8 mouse cellular contexts compared by ENCODE assay signal in the genomic region with DNA sequence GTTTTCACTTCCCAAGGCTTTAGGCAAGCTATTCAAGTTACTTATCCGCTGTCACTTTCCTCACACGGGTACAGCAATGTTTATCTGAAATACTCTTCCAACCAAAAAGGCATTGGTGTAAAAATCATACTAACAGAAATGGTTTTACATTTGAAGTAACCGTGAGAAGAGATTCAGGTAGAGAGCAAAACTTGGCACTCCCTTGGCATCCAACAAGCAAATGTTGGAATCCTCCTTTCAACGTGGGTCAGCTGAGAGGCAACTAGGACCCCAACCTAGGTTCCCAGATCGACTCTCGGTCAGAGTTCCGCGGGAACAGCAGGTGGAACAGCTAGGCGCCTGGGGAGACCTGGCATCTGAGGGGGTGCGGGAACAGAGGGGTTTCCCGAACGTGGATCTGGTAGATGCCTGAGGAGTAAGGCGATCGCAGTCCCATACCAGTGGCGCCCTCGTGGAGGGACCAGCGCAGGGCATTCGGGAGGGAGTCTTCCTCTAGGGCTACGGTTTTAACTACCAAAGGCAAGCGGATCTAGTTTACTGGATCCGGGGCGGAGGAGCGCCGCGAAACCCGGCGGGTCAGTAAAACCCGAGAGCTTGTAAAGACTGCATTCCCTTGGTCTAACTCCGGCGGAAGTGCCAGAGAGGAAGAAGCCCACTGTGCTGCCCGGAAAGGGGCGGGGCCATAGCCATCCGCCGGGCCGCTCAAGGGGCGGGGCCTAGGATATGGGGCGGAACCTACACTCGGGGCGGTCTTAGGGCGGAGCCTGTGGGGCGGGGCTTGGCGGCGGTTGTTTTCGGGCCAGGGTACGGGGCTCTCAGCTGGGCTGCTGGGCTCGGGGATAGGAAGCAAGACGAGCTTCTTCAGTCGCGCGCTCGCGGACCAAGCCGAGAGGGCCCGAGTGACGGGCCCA. TPM values are rescaled to one million over a fixed set of nuclear protein-coding genes. Genes with fewer than 3 reads are reported as not detected.
DNase-seq lines count a peak whose midpoint lies in the region; ATAC-seq lines count a peak whose summit lies in the region.

Gene Serinc5 (plus strand): TSS at position 781 of the 911 bp plus-strand sequence.

- WGBS in heart, embryonic 11.5 days (ENCODE audit: insufficient replicate concordance): under 1% methylated on average over 55 of the region's 55 CpGs
- under 1% methylated on average over 54 of the region's 55 CpGs for WGBS in kidney, embryonic 16.5 days

- ATAC-seq in heart, embryonic 11.5 days (replicated peaks; ENCODE audit: insufficient number of reproducible peaks, low FRiP score, low TSS enrichment): peak; percentile 98
- ATAC-seq in kidney, embryonic 16.5 days (ENCODE audit: low FRiP score, low TSS enrichment): peak; percentile 98

- no peaks in the 10 kb centered on the region for H3K27me3 ChIP-seq in erythroblast, embryonic 14.5 days (ENCODE audit: control insufficient read depth)
- H3K27me3 ChIP-seq in heart, embryonic 11.5 days (ENCODE audit: control insufficient read depth, insufficient read depth, low read length): no peaks in the 10 kb centered on the region
- no peaks in the 10 kb centered on the region for H3K27me3 ChIP-seq in kidney, embryonic 16.5 days (ENCODE audit: insufficient read depth, low read length)

- peak within 1 kb of the TSS; percentile 94 for H3K9ac ChIP-seq in heart, embryonic 11.5 days (ENCODE audit: low read depth, low read length)
- peak within 1 kb of the TSS; percentile 87 for H3K9ac ChIP-seq in kidney, embryonic 16.5 days (replicated peaks; ENCODE audit: low read length)

- H3K36me3 ChIP-seq in erythroblast, embryonic 14.5 days (ENCODE audit: control insufficient read depth): peaks cover 28% of the 10 kb centered on the region
- no peaks in the 10 kb centered on the region for H3K36me3 ChIP-seq in heart, embryonic 11.5 days (ENCODE audit: control insufficient read depth, insufficient read depth, low read length)
- no peaks in the 10 kb centered on the region for H3K36me3 ChIP-seq in kidney, embryonic 16.5 days (ENCODE audit: insufficient read depth, low read length)

- H3K9me3 ChIP-seq in erythroblast, embryonic 14.5 days (ENCODE audit: control insufficient read depth, low read length): no peaks in the 10 kb centered on the region
- no peaks in the 10 kb centered on the region for H3K9me3 ChIP-seq in heart, embryonic 11.5 days (replicated peaks; ENCODE audit: control insufficient read depth, low read length)
- H3K9me3 ChIP-seq in kidney, embryonic 16.5 days (ENCODE audit: low read length): no peaks in the 10 kb centered on the region

- peak within 1 kb of the TSS; percentile 79 for H3K4me3 ChIP-seq in erythroblast, embryonic 14.5 days (replicated peaks)
- H3K4me3 ChIP-seq in heart, embryonic 11.5 days (ENCODE audit: low read depth, low read length): peak within 1 kb of the TSS; percentile 83
- peak within 1 kb of the TSS; percentile 72 for H3K4me3 ChIP-seq in kidney, embryonic 16.5 days (ENCODE audit: low read length)

- DNase-seq in CD4-positive, CD25-positive, alpha-beta regulatory T cell, adult 2 months (ENCODE audit: low read depth, low spot score): peak; percentile 96
- peak; percentile 80 for DNase-seq in brain, embryonic 18.5 days (ENCODE audit: low read depth, low spot score)
- peak; percentile 98 for DNase-seq in liver
- DNase-seq in monocyte, adult 2 months (ENCODE audit: low read depth in 1 of 2, low spot score in 2 of 2): peak; percentile 88 to 95
- DNase-seq in spleen, postnatal 14 days (ENCODE audit: low spot score in 2 of 2): peak; percentile 99

- peaks cover 57% of the 10 kb centered on the region for H3K4me1 ChIP-seq in erythroblast, embryonic 14.5 days (ENCODE audit: control insufficient read depth)
- H3K4me1 ChIP-seq in heart, embryonic 11.5 days (ENCODE audit: control insufficient read depth, insufficient read depth, low read length): peaks cover 15% of the 10 kb centered on the region
- H3K4me1 ChIP-seq in kidney, embryonic 16.5 days (ENCODE audit: insufficient read depth, low read length): peaks cover 28% of the 10 kb centered on the region

- peak within 1 kb of the TSS; percentile 98 for H3K27ac ChIP-seq in heart, embryonic 11.5 days (ENCODE audit: low read depth, low read length)
- peak within 1 kb of the TSS; percentile 98 for H3K27ac ChIP-seq in kidney, embryonic 16.5 days (ENCODE audit: low read length)

- H3K4me2 ChIP-seq in heart, embryonic 11.5 days: peak within 1 kb of the TSS; percentile 88
- peak within 1 kb of the TSS; percentile 92 for H3K4me2 ChIP-seq in kidney, embryonic 16.5 days (replicated peaks; ENCODE audit: low read depth, low read length)

RNA-seq across cellular contexts. Expression of gene Serinc5, which starts in this region (rescaled TPM):
- 0.56 and 0.58 TPM in 2 replicates for polyA plus RNA-seq in erythroblast, embryonic 14.5 days (2012)
- 9.9 and 13.4 TPM in 2 replicates for polyA plus RNA-seq in heart, embryonic 11.5 days (2014; fragmentation: Nextera tagmentation; extraction: Ambion mirVana)
- 19.7 and 20.1 TPM in 2 replicates for polyA plus RNA-seq in kidney, embryonic 16.5 days (2015; fragmentation: Nextera tagmentation; extraction: Ambion mirVana)

Comparison
In these comparisons a context has a peak if more than half of its experiments do, and no peak if none do; other contexts are left out.
1. Peak in every context shown above with its lines: DNase-seq, ATAC-seq, H3K4me3 ChIP-seq and H3K27ac ChIP-seq.